ENCODE assay signal across 24 mouse cellular contexts in genomic region chr12:82151019-82151418, GRCm38 (mm10). TPM values are rescaled to one million over a fixed set of nuclear protein-coding genes. Genes with fewer than 3 reads are reported as not detected.
DNase-seq lines count a peak whose midpoint lies in the region; ATAC-seq and TF ChIP-seq lines count a peak whose summit lies in the region.
"Had no signal": no experiment of that assay in that cellular context is flagged by ENCODE, and none has a peak within 500 bp of the region (broad histone marks: within the 10 kb centered on the region; RNA-seq: fewer than 3 reads in every experiment).

No protein-coding gene starts in this region.

- no peaks in the 10 kb centered on the region for H3K36me3 ChIP-seq in hindbrain, embryonic 13.5 days
- no peaks in the 10 kb centered on the region for H3K36me3 ChIP-seq in kidney, embryonic 14.5 days (ENCODE audit: control insufficient read depth, insufficient read depth, low read length)
- H3K36me3 ChIP-seq: embryonic facial prominence, embryonic 12.5 days; embryonic facial prominence, embryonic 15.5 days; heart, embryonic 10.5 days; heart, embryonic 13.5 days had no signal

- peaks cover 18% of the 10 kb centered on the region for H3K4me1 ChIP-seq in bone marrow macrophage, adult 2 months (ENCODE audit: control insufficient read depth, insufficient read depth, low read length)
- H3K4me1 ChIP-seq in hindbrain, embryonic 13.5 days (replicated peaks): peaks cover 11% of the 10 kb centered on the region
- H3K4me1 ChIP-seq in kidney, embryonic 14.5 days (ENCODE audit: control insufficient read depth, insufficient read depth, low read length): no peaks in the 10 kb centered on the region

- peak; percentile 2 to 58; a peak in 3 of 4 replicates for ATAC-seq in hematopoietic stem cell, adult 5-6 weeks (replicated peaks in 1 of 2; ENCODE audit: insufficient read depth in 1 of 2, low FRiP score in 2 of 2, low TSS enrichment in 1 of 2, low read depth in 1 of 2, poor library complexity in 2 of 2, severe bottlenecking in 2 of 2)
- ATAC-seq in megakaryocyte progenitor cell, adult 5-6 weeks (replicated peaks; ENCODE audit: poor library complexity): peak; percentile 61
- ATAC-seq in hindbrain, embryonic 13.5 days (ENCODE audit: low FRiP score): no peak
- ATAC-seq in kidney, embryonic 14.5 days (ENCODE audit: low FRiP score, low TSS enrichment): no peak
- ATAC-seq: forebrain, embryonic 14.5 days; forebrain, postnatal 0 days had no signal

- H3K27me3 ChIP-seq in hindbrain, embryonic 13.5 days: no peaks in the 10 kb centered on the region
- H3K27me3 ChIP-seq in kidney, embryonic 14.5 days (ENCODE audit: control insufficient read depth, insufficient read depth, low read length): no peaks in the 10 kb centered on the region
- H3K27me3 ChIP-seq: embryonic facial prominence, embryonic 12.5 days; embryonic facial prominence, embryonic 15.5 days; heart, embryonic 13.5 days had no signal

- TF ChIP-seq CTCF in bone marrow macrophage, adult 2 months (IDR thresholded peaks at IDR 0.05; ENCODE audit: low read depth, low read length): no peak

- no peak for TF ChIP-seq POLR2A in bone marrow macrophage, adult 2 months (IDR thresholded peaks at IDR 0.05; ENCODE audit: borderline replicate concordance, low read depth, low read length)

- H3K9me3 ChIP-seq in hindbrain, embryonic 13.5 days: no peaks in the 10 kb centered on the region
- no peaks in the 10 kb centered on the region for H3K9me3 ChIP-seq in kidney, embryonic 14.5 days (ENCODE audit: control insufficient read depth, low read length)
- H3K9me3 ChIP-seq: embryonic facial prominence, embryonic 12.5 days; embryonic facial prominence, embryonic 15.5 days; heart, embryonic 10.5 days; heart, embryonic 13.5 days had no signal

- no peak overlapping the region for H3K4me2 ChIP-seq in hindbrain, embryonic 13.5 days
- H3K4me2 ChIP-seq in kidney, embryonic 14.5 days (replicated peaks; ENCODE audit: low read depth, low read length): no peak overlapping the region
- H3K4me2 ChIP-seq: embryonic facial prominence, embryonic 12.5 days; embryonic facial prominence, embryonic 15.5 days; heart, embryonic 13.5 days; hindbrain, embryonic 14.5 days had no signal

- 79% methylated on average over 2 of the region's 2 CpGs for WGBS in hindbrain, embryonic 13.5 days
- 80% methylated on average over 2 of the region's 2 CpGs for WGBS in kidney, embryonic 14.5 days

- peak overlapping the region; percentile 26 for H3K27ac ChIP-seq in bone marrow macrophage, adult 2 months (ENCODE audit: insufficient read depth, low read depth, low read length)
- no peak overlapping the region for H3K27ac ChIP-seq in hindbrain, embryonic 13.5 days
- no peak overlapping the region for H3K27ac ChIP-seq in kidney, embryonic 14.5 days (ENCODE audit: low read depth, low read length)
- H3K27ac ChIP-seq: embryonic facial prominence, embryonic 12.5 days; embryonic facial prominence, embryonic 15.5 days; heart, adult 2 months; heart, embryonic 10.5 days; heart, embryonic 13.5 days; hindbrain, embryonic 14.5 days had no signal

- no peak overlapping the region for H3K9ac ChIP-seq in hindbrain, embryonic 13.5 days
- no peak overlapping the region for H3K9ac ChIP-seq in kidney, embryonic 14.5 days (ENCODE audit: low read depth, low read length)
- H3K9ac ChIP-seq: embryonic facial prominence, embryonic 12.5 days; embryonic facial prominence, embryonic 15.5 days; forebrain, postnatal 0 days; heart, embryonic 13.5 days; hindbrain, embryonic 14.5 days had no signal

- no peak overlapping the region; the same call in 1 of the 2 replicates for H3K4me3 ChIP-seq in bone marrow macrophage, adult 2 months (ENCODE audit: insufficient read depth, low read length)
- H3K4me3 ChIP-seq in hindbrain, embryonic 13.5 days: no peak overlapping the region
- H3K4me3 ChIP-seq in kidney, embryonic 14.5 days (ENCODE audit: low read length): no peak overlapping the region
- H3K4me3 ChIP-seq: embryonic facial prominence, embryonic 12.5 days; embryonic facial prominence, embryonic 15.5 days; heart, adult 2 months; heart, embryonic 10.5 days; heart, embryonic 13.5 days had no signal

- peak; percentile 10 for DNase-seq in retina, embryonic 14.5 days (ENCODE audit: low spot score)
- DNase-seq in retina, postnatal 1 day: no peak
- no peak for DNase-seq in adrenal gland, postnatal 10 days
- DNase-seq: adrenal gland, adult 2 months; adrenal gland, postnatal 25 days; cerebellum, adult 18-20 months; cerebellum, adult 9-10 months; cerebellum, postnatal 14 days; forebrain, postnatal 0 days; gastrocnemius, postnatal 25 days; heart, adult 2 months; heart, postnatal 14 days; heart, postnatal 4 days had no signal

RNA-seq across cellular contexts. Expression of gene Sipa1l1, which starts 18.1 kb away (rescaled TPM):
- polyA plus RNA-seq in bone marrow macrophage, adult 2 months (2012; ENCODE audit: insufficient read depth, insufficient read length, missing spikeins): 16.7 and 17.2 TPM in 2 replicates
- 27.9 and 30.4 TPM in 2 replicates for total RNA-seq in hematopoietic stem cell, adult 5-6 weeks (2017)
- 20.8 and 29.9 TPM in 2 replicates for total RNA-seq in megakaryocyte progenitor cell, adult 5-6 weeks (2015)
- total RNA-seq in megakaryocyte progenitor cell, adult 5-6 weeks (2017): 26.9 and 28.3 TPM in 2 replicates
- polyA plus RNA-seq in hindbrain, embryonic 13.5 days (2015; fragmentation: Nextera tagmentation; extraction: Ambion mirVana): 12.8 and 13.6 TPM in 2 replicates
- total RNA-seq in adrenal gland, postnatal 10 days (2021): 10 to 100 TPM; 35.2 to 44.3 TPM
- 28.6 and 43.8 TPM in 2 replicates for polyA plus RNA-seq in kidney, embryonic 14.5 days (2014; fragmentation: Nextera tagmentation; extraction: Ambion mirVana)

Comparison
In these comparisons a context has a peak if more than half of its experiments do, and no peak if none do; other contexts are left out.
1. ATAC-seq: peak in hematopoietic stem cell, adult 5-6 weeks (2 of 2) and megakaryocyte progenitor cell, adult 5-6 weeks (single experiment); none in hindbrain, embryonic 13.5 days (single experiment) and kidney, embryonic 14.5 days (single experiment).